Mouse (Mus musculus) megakaryocyte, embryonic 14.5 days (primary cell): ENCODE results near the gene Adm2.

Experiments used
- FLI1 ChIP-seq: IDR thresholded peaks from 2 replicates; pipeline ENCODE4 v1.6.1; 2012; ENCODE audit warnings: low read length, inconsistent platforms, mixed read lengths
- GATA1 ChIP-seq: IDR thresholded peaks from 3 replicates; pipeline ENCODE4 v1.6.1; 2012; ENCODE audit warnings: mixed read lengths, low read length, inconsistent platforms, borderline replicate concordance

- no peak for TF ChIP-seq GATA1
- no peak for TF ChIP-seq FLI1
Observed at GRCm38 (mm10) chr15:89354455-89354854, 31.9 kb downstream of the Adm2 start.
